Mouse (Mus musculus) neural tube, embryonic 13.5 days (tissue): ENCODE measurements around the gene Gm42906. TPM values are rescaled to one million over a fixed set of nuclear protein-coding genes. Genes with fewer than 3 reads are reported as not detected.

Experiments used
- ATAC-seq: fragments of 200-750 bp; cut with Nextera tagmentation; 2 replicates; pipeline ENCODE4 v1.8.0; 2017; ENCODE audit warnings: low read depth, mild to moderate bottlenecking, moderate TSS enrichment, moderate library complexity
- H3K27ac ChIP-seq: fragments of 300-500 bp; sonication (generic); replicated peaks from 2 replicates; pipeline ENCODE4 v1.5.1; 2015; ENCODE audit warnings: moderate library complexity, mild to moderate bottlenecking, inconsistent platforms
- H3K27me3 ChIP-seq: fragments of 300-500 bp; sonication (generic); 2 replicates; pipeline ENCODE4 v1.6.1; 2015; ENCODE audit warnings: mild to moderate bottlenecking, inconsistent platforms
- H3K36me3 ChIP-seq: fragments of 300-500 bp; sonication (generic); 2 replicates; pipeline ENCODE4 v1.6.1; 2015; ENCODE audit warnings: mild to moderate bottlenecking, inconsistent platforms
- H3K4me1 ChIP-seq: fragments of 300-500 bp; sonication (generic); replicated peaks from 2 replicates; pipeline ENCODE4 v1.6.1; 2015; ENCODE audit warnings: inconsistent platforms
- H3K4me2 ChIP-seq: fragments of 300-500 bp; sonication (generic); 2 replicates; pipeline ENCODE4 v1.6.1; 2015; ENCODE audit warnings: inconsistent platforms, mild to moderate bottlenecking, moderate library complexity
- H3K4me3 ChIP-seq: fragments of 300-500 bp; sonication (generic); 2 replicates; pipeline ENCODE4 v1.5.1; 2015; ENCODE audit warnings: mild to moderate bottlenecking, inconsistent platforms
- H3K9ac ChIP-seq: fragments of 300-500 bp; sonication (generic); 2 replicates; pipeline ENCODE4 v1.6.1; 2015; ENCODE audit warnings: moderate library complexity, mild to moderate bottlenecking, inconsistent platforms
- H3K9me3 ChIP-seq: fragments of 300-500 bp; sonication (generic); 2 replicates; pipeline ENCODE4 v1.6.1; 2016; ENCODE audit warnings: inconsistent platforms
- WGBS: fragments of 180-500 bp; shearing (Covaris S2); methylation state at CpG from one replicate; pipeline ENCODE4 v1.1.7; 2015; 5-methylcytosine and 5-hydroxymethylcytosine counted together
- polyA plus RNA-seq: library from polyadenylated mRNA; unstranded; fragments of >200 nt; fragmentation: Nextera tagmentation; extraction: Ambion mirVana; gene quantifications from 2 replicates; pipeline ENCODE4 v1.2.1, GENCODE M21; 2015

The Gm42906 gene
- polyA plus RNA-seq, 1 experiment from 2014 or later: not detected

DNA sequence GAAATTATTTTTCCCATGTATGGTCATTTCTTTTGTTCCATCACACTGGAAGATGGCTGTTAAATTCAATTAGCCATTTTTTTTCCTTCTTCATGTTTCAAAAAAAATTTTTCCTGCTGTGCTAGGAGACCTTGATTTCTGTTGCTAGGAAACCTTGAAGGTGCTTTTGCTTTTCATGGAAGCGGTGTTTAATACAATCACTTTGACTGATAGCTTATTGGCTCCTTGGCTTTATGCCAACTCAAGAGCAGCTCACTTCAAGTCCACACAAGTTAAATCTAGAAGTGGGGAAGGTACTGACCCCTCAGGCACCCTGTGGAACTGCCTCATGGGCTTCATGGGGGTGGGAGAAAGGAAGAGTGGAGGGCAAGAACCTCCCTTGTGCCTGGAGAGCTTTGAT, 38.1 kb downstream of the Gm42906 start:
- no peak overlapping the region for H3K4me2 ChIP-seq
- 0 out of 2 replicates have a peak, but pooled peaks cover 10% of the 10 kb centered on the region for H3K4me1 ChIP-seq
- H3K36me3 ChIP-seq: no peaks in the 10 kb centered on the region
- WGBS: 33% methylated on average over 1 of the region's 1 CpGs
- H3K4me3 ChIP-seq: no peak overlapping the region
- H3K27me3 ChIP-seq: no peaks in the 10 kb centered on the region
- no peak for ATAC-seq
- H3K9ac ChIP-seq: no peak overlapping the region
- no peaks in the 10 kb centered on the region for H3K9me3 ChIP-seq
- no peak overlapping the region for H3K27ac ChIP-seq

DNA sequence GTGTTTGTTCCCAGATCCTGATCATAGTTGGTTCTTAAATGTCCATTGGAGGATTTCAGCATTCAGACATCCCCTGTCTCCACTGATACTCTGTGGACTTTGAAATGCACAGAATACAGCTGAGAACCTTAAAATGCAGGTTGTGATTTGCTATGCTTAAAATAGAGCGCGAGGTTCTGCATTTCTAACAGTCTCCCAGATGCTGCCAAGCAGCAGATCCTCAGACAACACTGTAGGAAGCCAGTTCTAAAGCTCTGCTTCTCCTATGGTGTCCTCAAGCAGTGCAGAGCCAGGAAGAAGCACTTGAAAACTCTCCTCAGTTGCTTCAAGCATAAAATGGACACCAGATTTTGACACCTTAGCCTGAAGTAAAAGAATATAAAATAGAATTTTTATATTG, 48.1 kb downstream of the Gm42906 start:
- Histone ChIP-seq H3K9ac (no peak overlapping the region), H3K4me2 (no peak overlapping the region), H3K27me3 (no peaks in the 10 kb centered on the region), H3K4me3 (no peak overlapping the region), H3K4me1 (no peaks in the 10 kb centered on the region), H3K36me3 (no peaks in the 10 kb centered on the region), H3K27ac (no peak overlapping the region), H3K9me3 (no peaks in the 10 kb centered on the region)
- no peak for ATAC-seq
- 85% methylated on average over 2 of the region's 2 CpGs for WGBS

DNA sequence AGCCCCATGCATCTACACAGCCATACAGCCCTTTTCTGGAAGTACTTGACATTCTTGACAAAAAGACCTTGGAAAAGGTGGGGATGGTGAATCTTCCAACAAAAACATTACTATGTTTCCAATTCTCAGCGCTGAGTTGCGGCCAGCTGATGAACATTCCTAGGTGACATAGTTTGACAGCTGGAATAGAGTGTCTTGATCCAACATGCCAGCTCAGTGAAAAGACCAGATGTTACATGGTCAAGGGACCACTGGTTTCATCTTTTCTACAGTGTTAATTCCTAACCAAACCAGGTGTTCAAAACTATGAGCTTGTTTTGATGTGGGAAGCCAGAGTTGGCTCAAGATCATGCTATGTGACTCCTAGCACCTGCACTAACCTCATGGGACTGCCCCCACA, 48.8 kb downstream of the Gm42906 start:
- no peak for ATAC-seq
- Histone ChIP-seq H3K4me2 (no peak overlapping the region), H3K36me3 (no peaks in the 10 kb centered on the region), H3K4me3 (no peak overlapping the region), H3K27me3 (no peaks in the 10 kb centered on the region), H3K9ac (no peak overlapping the region), H3K27ac (no peak overlapping the region), H3K9me3 (no peaks in the 10 kb centered on the region), H3K4me1 (no peaks in the 10 kb centered on the region)
- 88% methylated on average over 2 of the region's 2 CpGs for WGBS

DNA sequence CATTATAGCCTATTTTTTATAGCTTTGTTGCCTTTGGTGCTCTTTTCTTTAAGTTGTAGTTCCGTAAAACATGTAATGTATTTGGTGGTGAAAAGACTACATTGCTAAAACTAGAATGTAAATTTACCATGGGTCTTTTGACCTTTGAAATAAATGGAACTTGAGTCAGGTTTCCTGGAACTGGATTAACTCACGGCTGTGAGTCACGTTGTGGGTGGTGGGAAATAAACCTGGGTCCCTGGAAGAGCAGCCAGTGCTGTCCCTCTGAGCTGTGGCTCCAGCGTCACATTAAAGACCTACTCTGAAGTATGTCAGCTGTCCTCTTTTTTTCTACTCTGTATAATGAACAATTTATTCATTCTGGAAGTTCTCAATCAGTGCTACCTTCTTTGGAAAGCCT, 51.0 kb downstream of the Gm42906 start:
- ATAC-seq: no peak
- Histone ChIP-seq H3K27ac (no peak overlapping the region), H3K4me2 (no peak overlapping the region), H3K4me1 (no peaks in the 10 kb centered on the region), H3K36me3 (no peaks in the 10 kb centered on the region), H3K27me3 (no peaks in the 10 kb centered on the region), H3K4me3 (no peak overlapping the region), H3K9ac (no peak overlapping the region), H3K9me3 (no peaks in the 10 kb centered on the region)
- 87% methylated on average over 4 of the region's 4 CpGs for WGBS

DNA sequence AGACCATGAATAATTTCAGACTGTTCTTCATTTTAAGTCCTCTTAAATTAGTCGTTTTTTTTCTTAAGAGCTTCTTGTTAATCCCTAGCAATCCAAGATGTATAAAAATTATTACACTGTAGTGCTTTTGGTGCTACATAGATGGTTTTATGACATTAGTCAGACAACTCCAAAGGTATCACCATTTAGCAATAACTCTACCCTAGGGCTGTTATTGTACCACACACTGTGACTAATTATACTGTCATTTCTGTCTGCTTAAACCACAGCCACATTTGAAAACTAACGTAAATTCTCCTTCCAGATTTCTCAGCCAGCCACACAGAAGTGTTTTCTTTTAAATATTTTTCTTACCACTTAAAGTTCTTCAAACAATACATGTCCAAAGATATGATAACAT, 53.1 kb downstream of the Gm42906 start:
- Histone ChIP-seq H3K9me3 (no peaks in the 10 kb centered on the region), H3K36me3 (no peaks in the 10 kb centered on the region), H3K4me1 (no peaks in the 10 kb centered on the region), H3K9ac (no peak overlapping the region), H3K27ac (no peak overlapping the region), H3K4me2 (no peak overlapping the region), H3K27me3 (no peaks in the 10 kb centered on the region), H3K4me3 (no peak overlapping the region)
- ATAC-seq: no peak
- WGBS: 70% methylated on average over 2 of the region's 2 CpGs

DNA sequence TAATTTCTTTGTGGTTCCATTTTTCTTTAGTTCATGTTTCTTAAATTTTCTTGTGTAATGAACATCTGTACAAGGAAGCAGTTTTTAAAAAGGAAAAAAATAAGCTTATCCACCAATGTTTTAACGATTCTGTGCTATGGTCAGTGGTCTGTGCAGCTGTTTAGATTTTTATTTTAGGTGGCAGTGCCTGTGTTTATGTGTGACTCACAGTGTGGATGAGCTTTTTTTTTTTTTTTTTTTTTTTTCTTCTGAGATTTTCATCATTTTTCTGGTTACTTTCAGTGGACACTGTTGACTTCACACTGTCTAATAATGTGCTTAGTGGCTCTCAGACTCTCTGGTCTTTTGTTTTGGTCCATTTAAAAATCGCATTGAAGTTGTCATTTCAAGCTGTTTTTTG, 56.8 kb downstream of the Gm42906 start:
- Histone ChIP-seq H3K4me3 (no peak overlapping the region), H3K4me1 (peaks cover 19% of the 10 kb centered on the region), H3K9me3 (no peaks in the 10 kb centered on the region), H3K27me3 (no peaks in the 10 kb centered on the region), H3K27ac (no peak overlapping the region), H3K4me2 (no peak overlapping the region), H3K9ac (no peak overlapping the region), H3K36me3 (no peaks in the 10 kb centered on the region)
- WGBS: 71% methylated on average over 2 of the region's 2 CpGs
- no peak for ATAC-seq

DNA sequence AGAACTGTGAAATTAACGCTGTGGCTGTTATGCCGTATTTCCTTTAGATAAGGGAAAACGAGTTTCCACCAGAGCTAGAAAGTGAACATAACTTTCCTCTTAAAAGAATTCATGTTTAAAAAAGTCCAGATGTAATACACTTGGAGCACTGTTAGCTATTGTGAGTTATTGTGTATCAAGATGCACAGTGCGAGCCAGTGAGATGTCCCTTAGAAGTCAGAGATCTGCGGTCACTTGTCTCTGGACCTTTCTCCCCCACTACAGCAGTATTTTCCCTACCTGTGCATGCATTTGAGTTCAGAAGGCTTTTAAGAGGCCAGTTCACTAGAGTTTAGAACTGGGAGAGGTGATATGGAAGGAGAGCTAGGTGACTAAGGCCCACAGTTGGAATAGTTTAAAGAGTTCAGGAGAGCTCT, 58.6 kb downstream of the Gm42906 start:
- Histone ChIP-seq H3K9ac (peak overlapping the region; percentile 76), H3K36me3 (no peaks in the 10 kb centered on the region), H3K4me3 (peak overlapping the region; percentile 57), H3K27me3 (no peaks in the 10 kb centered on the region), H3K4me1 (peaks cover 19% of the 10 kb centered on the region), H3K27ac (peak overlapping the region; percentile 96), H3K4me2 (peak overlapping the region; percentile 61), H3K9me3 (no peaks in the 10 kb centered on the region)
- ATAC-seq: no peak
- WGBS: 59% methylated on average over 5 of the region's 5 CpGs

DNA sequence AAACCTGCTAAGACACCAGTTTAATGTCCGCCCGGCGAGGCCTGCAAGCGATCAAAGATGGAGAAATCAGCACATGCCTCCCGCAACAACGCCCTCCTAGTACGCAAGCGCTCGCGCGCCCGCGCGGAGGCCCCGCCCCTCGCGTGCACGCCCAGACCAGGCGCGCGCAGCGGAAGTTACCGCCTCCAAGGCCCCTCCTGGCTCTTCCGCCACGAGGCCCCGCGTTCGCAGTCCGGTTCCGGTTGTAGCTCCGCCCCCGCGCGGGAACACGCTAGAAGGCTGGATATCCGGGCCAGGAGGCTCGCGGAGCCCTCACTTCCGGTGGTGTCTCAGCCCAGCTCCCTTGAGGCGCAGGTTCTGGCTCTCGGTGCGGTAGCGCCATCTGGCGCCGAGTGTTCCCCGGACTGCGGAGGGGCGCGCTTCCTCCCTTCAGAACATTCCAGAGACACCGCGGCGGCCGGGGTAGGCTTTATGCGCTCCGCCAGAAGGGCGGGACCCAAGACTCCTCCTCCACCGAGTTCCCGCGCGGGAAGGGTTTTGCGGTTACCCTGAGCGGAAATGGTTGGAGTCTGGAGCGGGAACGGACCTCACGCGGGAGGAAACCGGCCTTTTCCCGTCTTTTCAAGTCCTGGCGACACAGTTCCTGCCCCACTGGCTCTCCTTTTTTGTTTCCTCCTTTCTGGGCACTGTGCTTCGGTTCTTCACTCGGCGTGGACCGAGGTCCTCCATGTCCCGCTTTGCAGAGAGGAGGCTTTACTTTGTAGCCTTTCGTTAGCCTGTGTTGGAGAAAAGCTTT, 59.4 kb downstream of the Gm42906 start:
- Histone ChIP-seq H3K9ac (peak overlapping the region; percentile 83), H3K4me2 (peak overlapping the region; percentile 65), H3K27me3 (no peaks in the 10 kb centered on the region), H3K27ac (peak overlapping the region; percentile 96), H3K36me3 (no peaks in the 10 kb centered on the region), H3K4me3 (peak overlapping the region; percentile 57), H3K4me1 (peaks cover 19% of the 10 kb centered on the region), H3K9me3 (no peaks in the 10 kb centered on the region)
- WGBS: under 1% methylated on average over 75 of the region's 75 CpGs
- ATAC-seq: peak; percentile 99

DNA sequence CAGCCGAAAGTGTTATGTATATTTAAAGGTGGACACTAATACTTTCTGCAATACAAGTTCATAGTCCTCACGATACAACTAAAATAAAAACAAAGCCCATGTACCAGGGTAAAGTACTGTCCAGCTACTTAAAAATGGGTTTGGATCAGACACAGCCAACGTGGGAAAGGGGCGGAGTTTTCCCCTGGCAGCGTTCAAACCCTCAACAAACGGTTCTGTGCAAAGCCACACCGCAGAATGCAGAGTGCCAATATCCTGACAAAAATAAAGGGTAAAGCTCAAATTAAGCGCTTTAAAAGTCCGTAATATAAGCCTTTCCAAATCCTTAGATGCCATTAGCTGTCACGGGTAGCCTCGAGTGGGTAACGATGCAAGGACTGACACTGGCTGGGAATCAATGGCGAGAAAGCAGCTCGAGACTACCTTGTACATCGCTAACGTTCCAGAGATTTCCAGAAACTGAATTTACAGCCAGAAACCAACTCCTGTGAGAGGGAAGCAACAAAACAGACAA, 60.0 kb downstream of the Gm42906 start:
- H3K4me3 ChIP-seq: peak overlapping the region; percentile 57
- peak overlapping the region; percentile 65 for H3K4me2 ChIP-seq
- peak; percentile 45 for ATAC-seq
- no peaks in the 10 kb centered on the region for H3K36me3 ChIP-seq
- H3K9ac ChIP-seq: peak overlapping the region; percentile 83
- peaks cover 19% of the 10 kb centered on the region for H3K4me1 ChIP-seq
- H3K27me3 ChIP-seq: no peaks in the 10 kb centered on the region
- H3K27ac ChIP-seq: peak overlapping the region; percentile 96
- WGBS: 10% methylated on average over 16 of the region's 16 CpGs
- no peaks in the 10 kb centered on the region for H3K9me3 ChIP-seq

DNA sequence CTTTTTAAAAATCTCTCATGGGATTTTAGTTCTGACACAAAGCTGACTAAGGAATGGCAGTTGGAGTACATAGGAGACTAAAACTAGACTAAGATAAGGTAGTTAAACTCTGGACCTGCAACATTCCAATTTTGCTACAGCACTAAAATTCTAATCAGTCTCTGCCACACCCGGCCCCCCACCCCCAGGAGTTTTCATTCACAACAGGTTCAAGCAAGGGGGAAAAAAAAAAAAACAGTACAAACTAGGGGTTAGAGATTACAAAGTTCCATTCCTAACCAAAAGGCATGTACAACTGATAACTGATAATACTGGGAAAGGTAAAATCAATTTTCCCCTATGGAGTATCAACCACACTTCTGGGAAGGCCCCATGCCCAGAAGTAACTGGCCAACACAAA, 60.6 kb downstream of the Gm42906 start:
- no peak for ATAC-seq
- peak overlapping the region; percentile 65 for H3K4me2 ChIP-seq
- peak overlapping the region; percentile 83 for H3K9ac ChIP-seq
- H3K27ac ChIP-seq: peak overlapping the region; percentile 96; the same call in 1 of the 2 replicates
- H3K36me3 ChIP-seq: no peaks in the 10 kb centered on the region
- no peaks in the 10 kb centered on the region for H3K27me3 ChIP-seq
- H3K4me3 ChIP-seq: peak overlapping the region; percentile 57
- 89% methylated on average over 1 of the region's 1 CpGs for WGBS
- peaks cover 19% of the 10 kb centered on the region for H3K4me1 ChIP-seq
- no peaks in the 10 kb centered on the region for H3K9me3 ChIP-seq

DNA sequence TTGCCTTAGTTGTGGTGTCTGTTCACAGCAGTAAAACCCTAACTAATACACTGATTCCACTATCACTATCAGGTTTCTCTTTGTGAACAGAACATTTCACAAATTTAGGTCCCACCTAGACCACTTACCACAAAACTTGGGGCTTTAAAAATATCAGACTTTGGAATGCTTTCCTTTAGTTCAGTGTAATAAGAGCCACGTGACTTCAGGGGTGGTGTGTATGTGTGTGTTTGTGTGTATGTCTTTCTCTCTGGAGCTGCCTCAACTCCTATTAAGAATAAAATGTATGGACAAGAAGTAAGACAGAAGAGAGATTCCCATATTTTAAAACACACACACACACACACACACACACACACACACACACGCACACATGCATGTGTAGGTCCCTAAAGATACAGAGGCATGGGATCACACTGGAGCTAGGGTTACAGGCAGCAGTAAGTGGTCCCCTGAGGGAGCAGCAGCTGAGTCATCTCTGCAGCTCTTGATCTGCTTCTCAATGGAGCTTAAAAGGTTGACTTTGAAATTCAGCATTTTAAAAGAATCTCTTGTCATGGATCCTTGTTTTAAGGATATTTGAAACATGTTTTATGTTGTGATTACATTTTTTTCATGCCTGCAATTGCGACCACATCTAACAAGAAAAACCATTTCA, 64.5 kb downstream of the Gm42906 start:
- 69% methylated on average over 3 of the region's 3 CpGs for WGBS
- Histone ChIP-seq H3K4me1 (peaks cover 13% of the 10 kb centered on the region), H3K27me3 (no peaks in the 10 kb centered on the region), H3K4me3 (no peak overlapping the region), H3K36me3 (no peaks in the 10 kb centered on the region), H3K9me3 (no peaks in the 10 kb centered on the region), H3K9ac (no peak overlapping the region), H3K27ac (no peak overlapping the region), H3K4me2 (no peak overlapping the region)
- no peak for ATAC-seq

DNA sequence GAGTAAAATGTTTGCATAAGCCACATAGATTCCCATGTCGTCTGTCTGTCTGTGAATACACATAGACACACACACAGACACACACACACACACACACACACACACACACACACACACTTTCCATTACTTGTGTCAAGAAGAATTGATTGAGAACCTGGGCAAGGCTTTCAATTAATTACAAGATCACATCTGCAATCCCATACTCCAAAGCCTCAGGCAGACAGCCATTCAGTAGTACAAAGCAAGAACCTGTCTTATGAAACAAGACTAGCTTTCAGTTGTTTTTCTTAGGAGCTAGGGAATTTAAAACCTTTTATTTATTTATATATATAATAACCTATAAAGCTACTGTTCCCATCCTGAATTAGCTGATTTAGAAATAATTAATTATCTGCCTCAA, 78.3 kb downstream of the Gm42906 start:
- Histone ChIP-seq H3K27ac (no peak overlapping the region; the same call in 1 of the 2 replicates), H3K36me3 (no peaks in the 10 kb centered on the region), H3K4me3 (no peak overlapping the region), H3K4me1 (peaks cover 6% of the 10 kb centered on the region; the same call in 1 of the 2 replicates), H3K4me2 (no peak overlapping the region), H3K9me3 (0 out of 2 replicates have a peak, but pooled peaks cover 3% of the 10 kb centered on the region), H3K27me3 (no peaks in the 10 kb centered on the region), H3K9ac (no peak overlapping the region)
- no peak for ATAC-seq
- WGBS: 88% methylated on average over 1 of the region's 1 CpGs
